Comparison of ENCODE assay signal across 8 mouse cellular contexts in genomic region chr10:24297792-24298191, GRCm38 (mm10).
A peak's percentile ranks its signal among the peaks of the same experiment; 100 is the strongest.
DNase-seq lines count a peak whose midpoint lies in the region; ATAC-seq lines count a peak whose summit lies in the region.

No protein-coding gene starts in this region.

- no peak overlapping the region for H3K4me3 ChIP-seq in forebrain, embryonic 14.5 days (ENCODE audit: low read depth, low read length)
- no peak overlapping the region for H3K4me3 ChIP-seq in forebrain, embryonic 15.5 days
- no peak overlapping the region for H3K4me3 ChIP-seq in midbrain, embryonic 11.5 days (ENCODE audit: low read depth, low read length)
- no peak overlapping the region for H3K4me3 ChIP-seq in midbrain, embryonic 15.5 days

- no peaks in the 10 kb centered on the region for H3K4me1 ChIP-seq in forebrain, embryonic 14.5 days (ENCODE audit: control insufficient read depth, insufficient read depth, low read length)
- no peaks in the 10 kb centered on the region for H3K4me1 ChIP-seq in forebrain, embryonic 15.5 days
- no peaks in the 10 kb centered on the region for H3K4me1 ChIP-seq in midbrain, embryonic 11.5 days (ENCODE audit: control insufficient read depth, insufficient read depth, low read length)
- H3K4me1 ChIP-seq in midbrain, embryonic 15.5 days: no peaks in the 10 kb centered on the region

- H3K9ac ChIP-seq in forebrain, embryonic 14.5 days (ENCODE audit: low read length): no peak overlapping the region
- no peak overlapping the region for H3K9ac ChIP-seq in forebrain, embryonic 15.5 days (replicated peaks)
- H3K9ac ChIP-seq in midbrain, embryonic 11.5 days (ENCODE audit: low read length): no peak overlapping the region
- H3K9ac ChIP-seq in midbrain, embryonic 15.5 days: no peak overlapping the region

- DNase-seq in forebrain, embryonic 14.5 days (ENCODE audit: low spot score): peak; percentile 69
- DNase-seq in midbrain, embryonic 11.5 days (ENCODE audit: low spot score, missing footprints): peak; percentile 94
- DNase-seq in adipocyte (ENCODE audit: low spot score): peak; percentile 70
- peak; percentile 21 to 54 for DNase-seq in frontal cortex, postnatal 36 days (ENCODE audit: low spot score in 2 of 2)
- DNase-seq in lung, postnatal 10 days: peak; percentile 60

- no peak overlapping the region for H3K4me2 ChIP-seq in forebrain, embryonic 14.5 days (ENCODE audit: low read length)
- H3K4me2 ChIP-seq in forebrain, embryonic 15.5 days (replicated peaks): no peak overlapping the region
- H3K4me2 ChIP-seq in midbrain, embryonic 11.5 days: no peak overlapping the region
- no peak overlapping the region for H3K4me2 ChIP-seq in midbrain, embryonic 15.5 days

- H3K36me3 ChIP-seq in forebrain, embryonic 14.5 days (ENCODE audit: control insufficient read depth, insufficient read depth, low read length): no peaks in the 10 kb centered on the region
- H3K36me3 ChIP-seq in forebrain, embryonic 15.5 days: no peaks in the 10 kb centered on the region
- no peaks in the 10 kb centered on the region for H3K36me3 ChIP-seq in midbrain, embryonic 11.5 days (ENCODE audit: control insufficient read depth, insufficient read depth, low read length)
- no peaks in the 10 kb centered on the region for H3K36me3 ChIP-seq in midbrain, embryonic 15.5 days (replicated peaks)

- WGBS in forebrain, embryonic 14.5 days: 2% methylated on average over 1 of the region's 1 CpGs
- WGBS in forebrain, embryonic 15.5 days: 0% methylated on average over 1 of the region's 1 CpGs
- WGBS in midbrain, embryonic 11.5 days: 0% methylated on average over 1 of the region's 1 CpGs
- 0% methylated on average over 1 of the region's 1 CpGs for WGBS in midbrain, embryonic 15.5 days

- H3K27me3 ChIP-seq in forebrain, embryonic 14.5 days (replicated peaks; ENCODE audit: control insufficient read depth, insufficient read depth, low read length): no peaks in the 10 kb centered on the region
- H3K27me3 ChIP-seq in forebrain, embryonic 15.5 days: no peaks in the 10 kb centered on the region
- H3K27me3 ChIP-seq in midbrain, embryonic 11.5 days (ENCODE audit: control insufficient read depth, insufficient read depth, low read length): no peaks in the 10 kb centered on the region
- no peaks in the 10 kb centered on the region for H3K27me3 ChIP-seq in midbrain, embryonic 15.5 days (replicated peaks)

- H3K27ac ChIP-seq in forebrain, embryonic 14.5 days (ENCODE audit: low read depth, low read length): no peak overlapping the region
- no peak overlapping the region for H3K27ac ChIP-seq in forebrain, embryonic 15.5 days (replicated peaks)
- no peak overlapping the region for H3K27ac ChIP-seq in midbrain, embryonic 11.5 days (ENCODE audit: low read depth, low read length)
- no peak overlapping the region for H3K27ac ChIP-seq in midbrain, embryonic 15.5 days

- 0 out of 2 replicates have a peak, but pooled peaks have one; percentile 42 for ATAC-seq in forebrain, embryonic 14.5 days
- ATAC-seq in forebrain, embryonic 15.5 days (replicated peaks): no peak
- ATAC-seq in midbrain, embryonic 11.5 days (ENCODE audit: low FRiP score): no peak
- no peak for ATAC-seq in midbrain, embryonic 15.5 days (replicated peaks)
- ATAC-seq in erythroid progenitor cell, adult 5-6 weeks (replicated peaks; ENCODE audit: low FRiP score, poor library complexity, severe bottlenecking): no peak

- no peaks in the 10 kb centered on the region for H3K9me3 ChIP-seq in forebrain, embryonic 14.5 days (replicated peaks; ENCODE audit: control insufficient read depth, low read length)
- no peaks in the 10 kb centered on the region for H3K9me3 ChIP-seq in forebrain, embryonic 15.5 days
- H3K9me3 ChIP-seq in midbrain, embryonic 11.5 days (ENCODE audit: control insufficient read depth, low read length): no peaks in the 10 kb centered on the region
- no peaks in the 10 kb centered on the region for H3K9me3 ChIP-seq in midbrain, embryonic 15.5 days

Comparison
In these comparisons a context has a peak if more than half of its experiments do, and no peak if none do; other contexts are left out.
1. DNase-seq: peak in every context shown above with its lines; median percentile 94 in midbrain, embryonic 11.5 days; 70 in adipocyte; 69 in forebrain, embryonic 14.5 days; 60 in lung, postnatal 10 days; 38 in frontal cortex, postnatal 36 days.